Mouse (Mus musculus): ENCODE results near the gene 6430531B16Rik. TPM values are rescaled to one million over a fixed set of nuclear protein-coding genes. Genes with fewer than 3 reads are reported as not detected.

6430531B16Rik gene
- polyA plus RNA-seq, 1 experiment from 2014 or later = 0.31 TPM

GRCm38 (mm10) chr7:139970216-139970919 is 8.2 kb downstream of the 6430531B16Rik start:
- Histone ChIP-seq H3K4me2 (no peak overlapping the region), H3K27me3 (0 out of 2 replicates have a peak, but pooled peaks cover 3% of the 10 kb centered on the region), H3K36me3 (no peaks in the 10 kb centered on the region), H3K9ac (replicated peaks) (no peak overlapping the region), H3K4me1 (replicated peaks) (peaks cover 4% of the 10 kb centered on the region; the same call in 1 of the 2 replicates), H3K27ac (no peak overlapping the region), H3K4me3 (replicated peaks) (no peak overlapping the region), H3K9me3 (no peaks in the 10 kb centered on the region)
- WGBS = 84% methylated on average over 10 of the region's 10 CpGs
- no peak for ATAC-seq (ENCODE audit: insufficient number of reproducible peaks, insufficient read depth, low FRiP score, low TSS enrichment, low read depth)

GRCm38 (mm10) chr7:139969348-139970130 is 9.0 kb downstream of the 6430531B16Rik start:
- no peak overlapping the region for H3K27ac ChIP-seq
- 30% methylated on average over 9 of the region's 10 CpGs for WGBS
- no peaks in the 10 kb centered on the region for H3K9me3 ChIP-seq
- H3K27me3 ChIP-seq = 0 out of 2 replicates have a peak, but pooled peaks cover 3% of the 10 kb centered on the region
- H3K4me2 ChIP-seq = no peak overlapping the region
- H3K36me3 ChIP-seq = no peaks in the 10 kb centered on the region
- ATAC-seq (ENCODE audit: insufficient number of reproducible peaks, insufficient read depth, low FRiP score, low TSS enrichment, low read depth) = no peak
- peaks cover 4% of the 10 kb centered on the region; the same call in 1 of the 2 replicates for H3K4me1 ChIP-seq (replicated peaks)
- no peak overlapping the region for H3K4me3 ChIP-seq (replicated peaks)
- H3K9ac ChIP-seq (replicated peaks) = no peak overlapping the region

- H3K36me3 ChIP-seq = no peaks in the 10 kb centered on the region
- H3K27me3 ChIP-seq = 0 out of 2 replicates have a peak, but pooled peaks cover 3% of the 10 kb centered on the region
- 60% methylated on average over 5 of the region's 5 CpGs for WGBS
- ATAC-seq (ENCODE audit: insufficient number of reproducible peaks, insufficient read depth, low FRiP score, low TSS enrichment, low read depth) = no peak
- no peaks in the 10 kb centered on the region for H3K9me3 ChIP-seq
- peaks cover 4% of the 10 kb centered on the region; the same call in 1 of the 2 replicates for H3K4me1 ChIP-seq (replicated peaks)
- H3K4me3 ChIP-seq (replicated peaks) = no peak overlapping the region
- no peak overlapping the region for H3K27ac ChIP-seq
- no peak overlapping the region for H3K4me2 ChIP-seq
- no peak overlapping the region for H3K9ac ChIP-seq (replicated peaks)
Observed at GRCm38 (mm10) chr7:139968428-139968827, 10.1 kb downstream of the 6430531B16Rik start.

- H3K9ac ChIP-seq (replicated peaks) = no peak overlapping the region
- no peaks in the 10 kb centered on the region for H3K36me3 ChIP-seq
- no peak overlapping the region for H3K27ac ChIP-seq
- peaks cover 4% of the 10 kb centered on the region; the same call in 1 of the 2 replicates for H3K4me1 ChIP-seq (replicated peaks)
- H3K4me3 ChIP-seq (replicated peaks) = no peak overlapping the region
- WGBS = 36% methylated on average over 4 of the region's 4 CpGs
- no peak for ATAC-seq (ENCODE audit: insufficient number of reproducible peaks, insufficient read depth, low FRiP score, low TSS enrichment, low read depth)
- no peak overlapping the region for H3K4me2 ChIP-seq
- H3K27me3 ChIP-seq = 0 out of 2 replicates have a peak, but pooled peaks cover 3% of the 10 kb centered on the region
- no peaks in the 10 kb centered on the region for H3K9me3 ChIP-seq
Observed at GRCm38 (mm10) chr7:139967175-139967574, 11.4 kb downstream of the 6430531B16Rik start.

- Histone ChIP-seq H3K27me3 (peaks cover 11% of the 10 kb centered on the region), H3K9ac (replicated peaks) (no peak overlapping the region), H3K36me3 (no peaks in the 10 kb centered on the region), H3K27ac (no peak overlapping the region), H3K9me3 (no peaks in the 10 kb centered on the region), H3K4me2 (no peak overlapping the region), H3K4me1 (replicated peaks) (peaks cover 4% of the 10 kb centered on the region; the same call in 1 of the 2 replicates), H3K4me3 (replicated peaks) (no peak overlapping the region)
- no peak for ATAC-seq (ENCODE audit: insufficient number of reproducible peaks, insufficient read depth, low FRiP score, low TSS enrichment, low read depth)
- 57% methylated on average over 4 of the region's 4 CpGs for WGBS
Observed at GRCm38 (mm10) chr7:139963814-139964213, 14.7 kb downstream of the 6430531B16Rik start.

- Histone ChIP-seq H3K36me3 (no peaks in the 10 kb centered on the region), H3K4me3 (replicated peaks) (no peak overlapping the region), H3K27ac (no peak overlapping the region), H3K4me1 (replicated peaks) (no peaks in the 10 kb centered on the region), H3K27me3 (peaks cover 28% of the 10 kb centered on the region), H3K4me2 (no peak overlapping the region), H3K9ac (replicated peaks) (no peak overlapping the region), H3K9me3 (no peaks in the 10 kb centered on the region)
- ATAC-seq (ENCODE audit: insufficient number of reproducible peaks, insufficient read depth, low FRiP score, low TSS enrichment, low read depth) = no peak
- 85% methylated on average over 10 of the region's 10 CpGs for WGBS
Observed at GRCm38 (mm10) chr7:139961141-139961540, 17.4 kb downstream of the 6430531B16Rik start.

GRCm38 (mm10) chr7:139957958-139958357 is 20.6 kb downstream of the 6430531B16Rik start:
- no peak for ATAC-seq (ENCODE audit: insufficient number of reproducible peaks, insufficient read depth, low FRiP score, low TSS enrichment, low read depth)
- no peaks in the 10 kb centered on the region for H3K36me3 ChIP-seq
- H3K9me3 ChIP-seq = no peaks in the 10 kb centered on the region
- no peak overlapping the region for H3K27ac ChIP-seq
- 34% methylated on average over 11 of the region's 11 CpGs for WGBS
- H3K4me3 ChIP-seq (replicated peaks) = no peak overlapping the region
- peaks cover 46% of the 10 kb centered on the region for H3K27me3 ChIP-seq
- H3K4me1 ChIP-seq (replicated peaks) = no peaks in the 10 kb centered on the region
- no peak overlapping the region for H3K9ac ChIP-seq (replicated peaks)
- no peak overlapping the region for H3K4me2 ChIP-seq

GRCm38 (mm10) chr7:139957437-139957836 is 21.1 kb downstream of the 6430531B16Rik start:
- ATAC-seq (ENCODE audit: insufficient number of reproducible peaks, insufficient read depth, low FRiP score, low TSS enrichment, low read depth) = no peak
- no peaks in the 10 kb centered on the region for H3K36me3 ChIP-seq
- no peak overlapping the region for H3K4me3 ChIP-seq (replicated peaks)
- no peak overlapping the region for H3K4me2 ChIP-seq
- H3K9ac ChIP-seq (replicated peaks) = no peak overlapping the region
- H3K27me3 ChIP-seq = peaks cover 49% of the 10 kb centered on the region
- no peaks in the 10 kb centered on the region for H3K9me3 ChIP-seq
- no peak overlapping the region for H3K27ac ChIP-seq
- WGBS = 49% methylated on average over 11 of the region's 11 CpGs
- H3K4me1 ChIP-seq (replicated peaks) = no peaks in the 10 kb centered on the region

- Histone ChIP-seq H3K9ac (replicated peaks) (no peak overlapping the region), H3K27ac (no peak overlapping the region), H3K4me1 (replicated peaks) (no peaks in the 10 kb centered on the region), H3K4me3 (replicated peaks) (no peak overlapping the region), H3K27me3 (peaks cover 57% of the 10 kb centered on the region), H3K9me3 (no peaks in the 10 kb centered on the region), H3K4me2 (no peak overlapping the region), H3K36me3 (no peaks in the 10 kb centered on the region)
- ATAC-seq (ENCODE audit: insufficient number of reproducible peaks, insufficient read depth, low FRiP score, low TSS enrichment, low read depth) = no peak
- WGBS = 67% methylated on average over 3 of the region's 3 CpGs
Observed at GRCm38 (mm10) chr7:139956658-139957057, 21.9 kb downstream of the 6430531B16Rik start.

GRCm38 (mm10) chr7:139955505-139955904 is 23.1 kb downstream of the 6430531B16Rik start:
- no peak for ATAC-seq (ENCODE audit: insufficient number of reproducible peaks, insufficient read depth, low FRiP score, low TSS enrichment, low read depth)
- no peak overlapping the region for H3K27ac ChIP-seq
- H3K4me1 ChIP-seq (replicated peaks) = peaks cover 2% of the 10 kb centered on the region; the same call in 1 of the 2 replicates
- H3K36me3 ChIP-seq = no peaks in the 10 kb centered on the region
- no peaks in the 10 kb centered on the region for H3K9me3 ChIP-seq
- peaks cover 61% of the 10 kb centered on the region for H3K27me3 ChIP-seq
- 90% methylated on average over 4 of the region's 4 CpGs for WGBS
- H3K4me3 ChIP-seq (replicated peaks) = no peak overlapping the region
- no peak overlapping the region for H3K9ac ChIP-seq (replicated peaks)
- H3K4me2 ChIP-seq = no peak overlapping the region

- no peaks in the 10 kb centered on the region for H3K36me3 ChIP-seq
- no peak overlapping the region for H3K27ac ChIP-seq
- ATAC-seq (ENCODE audit: insufficient number of reproducible peaks, insufficient read depth, low FRiP score, low TSS enrichment, low read depth) = no peak
- H3K4me2 ChIP-seq = no peak overlapping the region
- H3K27me3 ChIP-seq = peaks cover 78% of the 10 kb centered on the region
- peaks cover 2% of the 10 kb centered on the region; the same call in 1 of the 2 replicates for H3K4me1 ChIP-seq (replicated peaks)
- H3K4me3 ChIP-seq (replicated peaks) = no peak overlapping the region
- no peak overlapping the region for H3K9ac ChIP-seq (replicated peaks)
- WGBS = 60% methylated on average over 6 of the region's 6 CpGs
- H3K9me3 ChIP-seq = no peaks in the 10 kb centered on the region
Observed at GRCm38 (mm10) chr7:139951991-139952633, 26.4 kb downstream of the 6430531B16Rik start.

All from limb, embryonic 12.5 days (tissue).